Mouse (Mus musculus) ES-Bruce4 (cell line): ENCODE data around the gene Rag1.

Experiments used
- CTCF ChIP-seq: IDR thresholded peaks from one replicate; pipeline ENCODE4 v1.8.1; 2011; ENCODE audit warnings: low read depth, low read length
- EP300 ChIP-seq: IDR thresholded peaks from 2 replicates; pipeline ENCODE4 v1.6.1; 2011; ENCODE audit warnings: low read depth, low read length; ENCODE audit not compliant: insufficient read depth
- POLR2A ChIP-seq: IDR thresholded peaks from one replicate; pipeline ENCODE4 v1.8.1; 2011; ENCODE audit warnings: low read length; ENCODE audit not compliant: insufficient read depth

DNA sequence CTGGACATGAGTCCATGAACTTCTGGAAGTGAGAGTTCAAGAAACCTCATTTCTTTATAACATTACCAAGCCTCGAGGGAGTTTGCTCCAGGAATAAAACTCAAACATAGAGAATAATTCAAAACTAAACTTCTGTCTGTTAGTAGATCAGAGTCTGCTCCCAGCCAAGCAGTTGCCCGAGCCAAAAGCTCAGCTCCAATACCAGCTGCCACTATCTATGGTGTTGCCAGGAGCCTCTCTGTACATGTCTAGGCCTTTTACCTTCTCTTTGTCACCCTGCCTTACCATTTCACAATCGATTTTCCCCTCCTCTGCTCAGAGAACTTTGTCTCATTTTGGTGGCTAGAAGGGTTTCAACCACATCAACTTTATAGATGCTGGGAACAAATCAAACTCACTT, 24.2 kb upstream of the Rag1 start:
- TF ChIP-seq EP300 = no peak
- TF ChIP-seq POLR2A = no peak
- no peak for TF ChIP-seq CTCF
